Mouse (Mus musculus): Measurements from ENCODE around the gene Tecpr1. TPM values are rescaled to one million over a fixed set of nuclear protein-coding genes. Genes with fewer than 3 reads are reported as not detected.

The Tecpr1 gene
- total RNA-seq (2018; cell fraction: chromatin; rRNA removed), result 1,000 to 10,000 TPM in 9 of 26 experiments, 100 to 1,000 TPM in 17; 169 to 1,925 (median 703) TPM
- 100 to 1,000 TPM in 18 of 26 experiments, 10 to 100 TPM in 8; 66.8 to 322 (median 143) TPM for total RNA-seq (2018; cell fraction: cytosol; rRNA removed)
- 1,000 to 10,000 TPM in 5 of 26 experiments, 100 to 1,000 TPM in 21; 163 to 1,406 (median 471) TPM for total RNA-seq (2018; cell fraction: nucleus; rRNA removed)
- 61.4 to 244 TPM (median 121 TPM) in 3 replicates for polyA plus RNA-seq (2018)

DNA sequence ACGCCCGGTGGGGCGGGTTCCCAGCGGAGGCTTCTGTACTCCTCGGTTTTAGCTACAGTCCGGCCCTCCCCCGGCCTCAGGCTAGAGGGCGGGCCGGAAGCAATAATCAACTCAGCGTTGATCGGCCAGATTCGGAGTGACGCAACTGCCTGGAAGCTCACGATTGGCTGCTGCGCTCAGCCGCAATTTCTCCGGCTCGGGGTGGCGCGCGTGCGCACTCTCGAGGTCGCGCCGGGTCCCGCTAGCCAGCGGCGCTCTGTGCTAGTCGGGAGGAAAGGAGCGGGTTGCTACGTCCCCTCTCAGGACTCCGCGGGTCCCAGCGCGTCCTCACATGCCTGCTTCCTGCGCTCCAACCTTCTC is at the start of gene Tecpr1:
Tecpr1 (minus strand) TSS at position 113 of the 360 bp plus-strand sequence.
- Histone ChIP-seq H3K27ac (peak within 1 kb of the TSS; percentile 97), H3K36me3 (ENCODE audit: inconsistent target) (peaks cover 12% of the 10 kb centered on the region; the same call in 1 of the 2 replicates), H3K4me3 (ENCODE audit: inconsistent target) (peak within 1 kb of the TSS; percentile 95), H3K79me2 (ENCODE audit: inconsistent target) (peaks cover 66% of the 10 kb centered on the region)
- WGBS (ENCODE audit: missing documents), result 0% methylated on average over 36 of the region's 37 CpGs

GRCm38 (mm10) chr5:144271772-144272171 is 48.4 kb upstream of the Tecpr1 start:
- WGBS (ENCODE audit: missing documents), result 78% methylated on average over 5 of the region's 5 CpGs
- Histone ChIP-seq H3K27ac (no peak overlapping the region), H3K36me3 (ENCODE audit: inconsistent target) (peaks cover 12% of the 10 kb centered on the region; the same call in 1 of the 2 replicates), H3K79me2 (ENCODE audit: inconsistent target) (peaks cover 58% of the 10 kb centered on the region), H3K4me3 (ENCODE audit: inconsistent target) (no peak overlapping the region)

DNA sequence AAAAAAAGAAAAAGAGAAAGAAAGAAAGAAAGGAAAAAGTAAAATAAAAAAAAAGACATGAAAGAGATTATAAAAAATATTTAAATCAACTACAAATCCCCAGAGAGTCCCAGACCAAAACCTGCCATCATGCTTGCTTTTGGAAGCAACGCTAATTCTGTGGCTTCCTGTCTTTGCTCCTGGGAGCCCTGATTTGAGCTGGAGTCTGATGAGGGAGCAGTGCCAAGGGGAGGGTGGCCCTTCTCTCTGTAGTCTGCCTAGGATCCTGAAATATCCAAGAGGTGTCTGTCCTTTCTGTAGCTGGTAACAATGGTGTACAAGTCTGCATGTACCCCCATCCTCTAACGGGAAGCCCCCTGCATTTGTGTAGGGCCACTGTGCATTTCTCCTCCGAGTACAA is 47.7 kb upstream of the Tecpr1 start:
- Histone ChIP-seq H3K27ac (no peak overlapping the region), H3K4me3 (ENCODE audit: inconsistent target) (no peak overlapping the region), H3K36me3 (ENCODE audit: inconsistent target) (peaks cover 19% of the 10 kb centered on the region; the same call in 1 of the 2 replicates), H3K79me2 (ENCODE audit: inconsistent target) (peaks cover 64% of the 10 kb centered on the region)
- 92% methylated on average over 3 of the region's 3 CpGs for WGBS (ENCODE audit: missing documents)

DNA sequence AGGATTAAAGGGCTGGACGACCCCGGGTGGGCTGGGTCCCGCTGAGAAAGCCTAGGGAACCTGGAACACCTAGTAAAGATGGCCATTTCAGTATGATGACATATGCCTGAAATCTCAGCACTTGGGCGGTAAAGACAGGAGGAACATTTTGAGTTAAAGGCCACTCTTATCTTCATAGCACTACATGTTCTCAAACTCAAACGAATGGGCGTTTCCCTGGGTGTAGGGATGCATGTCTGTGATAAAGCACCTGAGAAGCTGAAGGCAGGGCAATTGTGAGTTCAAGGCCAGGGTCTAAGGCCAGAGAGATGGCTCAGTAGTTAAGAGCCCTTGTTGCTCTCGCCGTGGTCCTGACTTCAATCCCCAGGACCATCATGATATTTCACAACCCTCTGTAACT is 47.0 kb upstream of the Tecpr1 start:
- Histone ChIP-seq H3K79me2 (ENCODE audit: inconsistent target) (peaks cover 71% of the 10 kb centered on the region), H3K27ac (no peak overlapping the region), H3K4me3 (ENCODE audit: inconsistent target) (no peak overlapping the region), H3K36me3 (ENCODE audit: inconsistent target) (peaks cover 26% of the 10 kb centered on the region; the same call in 1 of the 2 replicates)
- 96% methylated on average over 8 of the region's 8 CpGs for WGBS (ENCODE audit: missing documents)

DNA sequence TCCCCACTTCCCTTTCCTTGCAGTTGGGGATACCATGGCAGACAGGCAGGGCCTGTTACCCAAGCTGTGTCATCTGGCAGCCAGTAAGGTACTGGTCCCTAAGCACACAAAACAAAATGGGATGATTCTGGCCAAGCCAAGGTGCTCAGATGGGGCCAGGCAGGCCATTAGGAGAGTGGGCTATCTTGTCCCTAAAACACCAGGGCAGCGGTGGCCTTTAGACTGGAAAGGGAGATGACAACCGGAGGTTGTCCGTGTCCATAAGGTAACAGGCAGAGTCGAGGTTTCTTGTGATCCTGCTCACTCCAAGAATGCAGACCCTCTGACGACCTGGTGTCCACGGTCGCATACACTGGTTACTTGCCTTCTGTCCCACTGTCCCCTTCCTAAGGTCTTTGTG is 46.5 kb upstream of the Tecpr1 start:
- no peak overlapping the region for H3K4me3 ChIP-seq (ENCODE audit: inconsistent target)
- WGBS (ENCODE audit: missing documents), result 88% methylated on average over 5 of the region's 7 CpGs

GRCm38 (mm10) chr5:144267535-144268241 is 44.3 kb upstream of the Tecpr1 start:
- H3K36me3 ChIP-seq (ENCODE audit: inconsistent target), result peaks cover 46% of the 10 kb centered on the region
- WGBS (ENCODE audit: missing documents), result 90% methylated on average over 8 of the region's 8 CpGs
- peaks cover 96% of the 10 kb centered on the region for H3K79me2 ChIP-seq (ENCODE audit: inconsistent target)
- no peak overlapping the region for H3K4me3 ChIP-seq (ENCODE audit: inconsistent target)
- H3K27ac ChIP-seq, result no peak overlapping the region

More for the DNA sequence above, 46.5 kb upstream of the Tecpr1 start:
- Histone ChIP-seq H3K79me2 (ENCODE audit: inconsistent target) (peaks cover 76% of the 10 kb centered on the region), H3K27ac (no peak overlapping the region), H3K36me3 (ENCODE audit: inconsistent target) (peaks cover 31% of the 10 kb centered on the region; the same call in 1 of the 2 replicates)

- Histone ChIP-seq H3K79me2 (ENCODE audit: inconsistent target) (peaks cover 100% of the 10 kb centered on the region), H3K27ac (no peak overlapping the region), H3K4me3 (ENCODE audit: inconsistent target) (no peak overlapping the region), H3K36me3 (ENCODE audit: inconsistent target) (peaks cover 82% of the 10 kb centered on the region)
- 89% methylated on average over 12 of the region's 13 CpGs for WGBS (ENCODE audit: missing documents)
Observed at GRCm38 (mm10) chr5:144263496-144263895, 40.1 kb upstream of the Tecpr1 start.

- peaks cover 100% of the 10 kb centered on the region for H3K79me2 ChIP-seq (ENCODE audit: inconsistent target)
- no peak overlapping the region for H3K27ac ChIP-seq
- peaks cover 82% of the 10 kb centered on the region for H3K36me3 ChIP-seq (ENCODE audit: inconsistent target)
- no peak overlapping the region for H3K4me3 ChIP-seq (ENCODE audit: inconsistent target)
- WGBS (ENCODE audit: missing documents), result 86% methylated on average over 7 of the region's 9 CpGs
Observed at GRCm38 (mm10) chr5:144263082-144263481, 39.7 kb upstream of the Tecpr1 start.

- H3K27ac ChIP-seq, result no peak overlapping the region
- H3K79me2 ChIP-seq (ENCODE audit: inconsistent target), result peaks cover 100% of the 10 kb centered on the region
- H3K4me3 ChIP-seq (ENCODE audit: inconsistent target), result no peak overlapping the region
- H3K36me3 ChIP-seq (ENCODE audit: inconsistent target), result peaks cover 82% of the 10 kb centered on the region
- 93% methylated on average over 5 of the region's 5 CpGs for WGBS (ENCODE audit: missing documents)
Observed at GRCm38 (mm10) chr5:144261829-144262228, 38.4 kb upstream of the Tecpr1 start.

DNA sequence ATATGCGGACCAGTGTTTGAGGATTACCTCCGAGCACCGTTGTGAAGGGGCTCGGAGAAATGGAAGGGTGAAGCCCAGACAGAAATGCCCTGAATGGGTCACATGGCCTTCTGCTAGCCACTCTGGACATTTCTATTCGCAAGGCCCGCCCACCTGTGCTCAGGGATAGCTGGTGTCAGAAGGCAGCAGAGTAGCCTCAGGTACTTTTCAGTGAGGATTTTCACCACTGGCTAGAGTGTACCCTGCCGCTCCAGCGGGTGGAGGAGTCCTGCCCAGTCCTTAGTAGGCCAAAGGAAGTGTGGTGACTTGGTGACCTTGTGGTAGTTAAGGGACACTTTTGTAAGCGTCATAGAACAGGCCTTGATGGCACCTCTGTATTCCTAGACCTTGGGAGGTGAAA is 37.9 kb upstream of the Tecpr1 start:
- Histone ChIP-seq H3K27ac (no peak overlapping the region), H3K79me2 (ENCODE audit: inconsistent target) (peaks cover 100% of the 10 kb centered on the region), H3K4me3 (ENCODE audit: inconsistent target) (no peak overlapping the region), H3K36me3 (ENCODE audit: inconsistent target) (peaks cover 77% of the 10 kb centered on the region)
- WGBS (ENCODE audit: missing documents), result 94% methylated on average over 9 of the region's 9 CpGs

GRCm38 (mm10) chr5:144260464-144260863 is 37.0 kb upstream of the Tecpr1 start:
- WGBS (ENCODE audit: missing documents), result 93% methylated on average over 8 of the region's 8 CpGs
- Histone ChIP-seq H3K36me3 (ENCODE audit: inconsistent target) (peaks cover 68% of the 10 kb centered on the region), H3K27ac (no peak overlapping the region), H3K79me2 (ENCODE audit: inconsistent target) (peaks cover 99% of the 10 kb centered on the region), H3K4me3 (ENCODE audit: inconsistent target) (no peak overlapping the region)

DNA sequence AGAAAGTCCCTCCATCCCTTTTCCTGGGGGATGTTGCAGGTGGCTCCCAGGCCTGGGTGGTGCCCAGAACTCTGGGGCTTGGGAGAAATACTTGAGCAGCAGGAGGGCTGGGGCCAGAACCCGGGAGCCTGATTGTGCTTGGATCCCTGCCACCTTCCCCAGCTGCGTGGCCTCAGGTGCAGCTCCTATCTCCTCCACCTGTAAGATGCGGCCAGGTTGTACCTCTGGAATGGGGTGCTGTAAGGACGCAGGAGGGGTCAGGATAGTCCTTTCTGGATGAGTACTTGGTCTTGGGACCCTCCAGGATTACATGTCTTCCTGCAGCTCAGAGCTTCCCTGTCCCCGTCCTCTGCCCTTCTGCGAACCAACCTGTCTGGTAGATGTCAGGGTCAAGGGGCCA is 35.8 kb upstream of the Tecpr1 start:
- 95% methylated on average over 6 of the region's 6 CpGs for WGBS (ENCODE audit: missing documents)

GRCm38 (mm10) chr5:144258687-144259086 is 35.3 kb upstream of the Tecpr1 start:
- Histone ChIP-seq H3K36me3 (ENCODE audit: inconsistent target) (peaks cover 55% of the 10 kb centered on the region), H3K27ac (peak overlapping the region; percentile 92), H3K4me3 (ENCODE audit: inconsistent target) (peak overlapping the region; percentile 62; the same call in 1 of the 2 replicates), H3K79me2 (ENCODE audit: inconsistent target) (peaks cover 88% of the 10 kb centered on the region)
- 58% methylated on average over 2 of the region's 2 CpGs for WGBS (ENCODE audit: missing documents)

More for the DNA sequence above, 35.8 kb upstream of the Tecpr1 start:
- H3K27ac ChIP-seq, result peak overlapping the region; percentile 92; the same call in 1 of the 2 replicates
- peak overlapping the region; percentile 62; the same call in 1 of the 2 replicates for H3K4me3 ChIP-seq (ENCODE audit: inconsistent target)
- H3K36me3 ChIP-seq (ENCODE audit: inconsistent target), result peaks cover 56% of the 10 kb centered on the region
- H3K79me2 ChIP-seq (ENCODE audit: inconsistent target), result peaks cover 88% of the 10 kb centered on the region

DNA sequence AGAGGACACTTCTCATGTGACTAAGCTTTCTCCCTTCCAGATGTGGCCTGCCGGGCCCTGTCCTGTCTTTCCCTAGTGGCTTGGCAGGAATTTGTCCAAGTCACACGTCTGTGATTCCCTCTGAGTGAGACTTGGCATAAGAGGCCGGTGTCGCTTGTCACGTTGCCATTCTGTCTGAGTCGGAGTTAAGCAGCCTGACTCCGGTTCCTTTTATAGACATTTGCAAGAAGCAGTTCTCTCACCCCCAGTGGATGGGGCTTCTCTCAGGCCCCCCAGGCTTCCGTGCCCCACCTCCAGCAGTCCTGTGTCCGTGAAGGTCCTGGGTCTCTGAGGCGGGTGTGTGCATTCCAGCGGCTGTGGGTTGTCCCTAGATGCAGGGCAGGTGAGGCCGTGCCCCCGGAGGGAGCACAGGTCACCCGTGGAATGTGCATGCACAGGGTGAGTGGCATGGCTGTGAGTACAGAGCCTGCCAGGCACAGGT is 34.8 kb upstream of the Tecpr1 start:
- Histone ChIP-seq H3K79me2 (ENCODE audit: inconsistent target) (peaks cover 88% of the 10 kb centered on the region), H3K36me3 (ENCODE audit: inconsistent target) (peaks cover 51% of the 10 kb centered on the region), H3K4me3 (ENCODE audit: inconsistent target) (peak overlapping the region; percentile 62; the same call in 1 of the 2 replicates), H3K27ac (peak overlapping the region; percentile 92)
- WGBS (ENCODE audit: missing documents), result 88% methylated on average over 12 of the region's 14 CpGs
